Mouse (Mus musculus): ENCODE data around the gene Lpcat2. TPM values are rescaled to one million over a fixed set of nuclear protein-coding genes. Genes with fewer than 3 reads are reported as not detected.

The Lpcat2 gene
- polyA plus RNA-seq, 1 experiment from 2014 or later: 7.4 TPM

GRCm38 (mm10) chr8:92916082-92916481 is 60.9 kb downstream of the Lpcat2 start:
- no peaks in the 10 kb centered on the region for H3K36me3 ChIP-seq (ENCODE audit: control insufficient read depth, insufficient read depth, low read length)
- H3K27ac ChIP-seq (ENCODE audit: low read length): no peak overlapping the region
- H3K9me3 ChIP-seq (ENCODE audit: control insufficient read depth, low read length): no peaks in the 10 kb centered on the region
- no peak overlapping the region for H3K4me3 ChIP-seq (ENCODE audit: low read length)
- no peak for ATAC-seq (ENCODE audit: low read depth)
- H3K4me2 ChIP-seq (ENCODE audit: low read depth, low read length): no peak overlapping the region
- no peaks in the 10 kb centered on the region for H3K4me1 ChIP-seq (replicated peaks; ENCODE audit: control insufficient read depth, insufficient read depth, low read length)
- WGBS: 79% methylated on average over 3 of the region's 3 CpGs
- no peaks in the 10 kb centered on the region for H3K27me3 ChIP-seq (ENCODE audit: control insufficient read depth, insufficient read depth, low read depth, low read length)
- no peak overlapping the region for H3K9ac ChIP-seq (ENCODE audit: low read length)

- H3K36me3 ChIP-seq (ENCODE audit: control insufficient read depth, insufficient read depth, low read length): no peaks in the 10 kb centered on the region
- no peak overlapping the region for H3K9ac ChIP-seq (ENCODE audit: low read length)
- no peaks in the 10 kb centered on the region for H3K9me3 ChIP-seq (ENCODE audit: control insufficient read depth, low read length)
- ATAC-seq (ENCODE audit: low read depth): no peak
- WGBS: 93% methylated on average over 3 of the region's 3 CpGs
- H3K4me3 ChIP-seq (ENCODE audit: low read length): no peak overlapping the region
- no peak overlapping the region for H3K4me2 ChIP-seq (ENCODE audit: low read depth, low read length)
- no peak overlapping the region for H3K27ac ChIP-seq (ENCODE audit: low read length)
- H3K4me1 ChIP-seq (replicated peaks; ENCODE audit: control insufficient read depth, insufficient read depth, low read length): no peaks in the 10 kb centered on the region
- H3K27me3 ChIP-seq (ENCODE audit: control insufficient read depth, insufficient read depth, low read depth, low read length): no peaks in the 10 kb centered on the region
These were observed 66.6 kb downstream of the Lpcat2 start for GRCm38 (mm10) chr8:92921768-92922167.

GRCm38 (mm10) chr8:92928986-92929385 is 73.8 kb downstream of the Lpcat2 start:
- 45% methylated on average over 4 of the region's 4 CpGs for WGBS
- no peak overlapping the region for H3K9ac ChIP-seq (ENCODE audit: low read length)
- no peaks in the 10 kb centered on the region for H3K27me3 ChIP-seq (ENCODE audit: control insufficient read depth, insufficient read depth, low read depth, low read length)
- no peak overlapping the region for H3K27ac ChIP-seq (ENCODE audit: low read length)
- H3K4me3 ChIP-seq (ENCODE audit: low read length): no peak overlapping the region
- H3K4me1 ChIP-seq (replicated peaks; ENCODE audit: control insufficient read depth, insufficient read depth, low read length): no peaks in the 10 kb centered on the region
- no peaks in the 10 kb centered on the region for H3K36me3 ChIP-seq (ENCODE audit: control insufficient read depth, insufficient read depth, low read length)
- H3K9me3 ChIP-seq (ENCODE audit: control insufficient read depth, low read length): 0 out of 2 replicates have a peak, but pooled peaks cover 3% of the 10 kb centered on the region
- ATAC-seq (ENCODE audit: low read depth): no peak
- no peak overlapping the region for H3K4me2 ChIP-seq (ENCODE audit: low read depth, low read length)

- no peaks in the 10 kb centered on the region for H3K27me3 ChIP-seq (ENCODE audit: control insufficient read depth, insufficient read depth, low read depth, low read length)
- H3K4me3 ChIP-seq (ENCODE audit: low read length): no peak overlapping the region
- H3K27ac ChIP-seq (ENCODE audit: low read length): no peak overlapping the region
- no peaks in the 10 kb centered on the region for H3K4me1 ChIP-seq (replicated peaks; ENCODE audit: control insufficient read depth, insufficient read depth, low read length)
- ATAC-seq (ENCODE audit: low read depth): no peak
- no peaks in the 10 kb centered on the region for H3K9me3 ChIP-seq (ENCODE audit: control insufficient read depth, low read length)
- WGBS: 70% methylated on average over 4 of the region's 4 CpGs
- H3K4me2 ChIP-seq (ENCODE audit: low read depth, low read length): no peak overlapping the region
- no peak overlapping the region for H3K9ac ChIP-seq (ENCODE audit: low read length)
- no peaks in the 10 kb centered on the region for H3K36me3 ChIP-seq (ENCODE audit: control insufficient read depth, insufficient read depth, low read length)
These were observed 82.9 kb downstream of the Lpcat2 start for GRCm38 (mm10) chr8:92938056-92938455.

- Histone ChIP-seq H3K9ac (ENCODE audit: low read length) (no peak overlapping the region), H3K9me3 (ENCODE audit: control insufficient read depth, low read length) (no peaks in the 10 kb centered on the region), H3K4me3 (ENCODE audit: low read length) (no peak overlapping the region), H3K4me1 (replicated peaks; ENCODE audit: control insufficient read depth, insufficient read depth, low read length) (peaks cover 8% of the 10 kb centered on the region), H3K27me3 (ENCODE audit: control insufficient read depth, insufficient read depth, low read depth, low read length) (no peaks in the 10 kb centered on the region), H3K27ac (ENCODE audit: low read length) (no peak overlapping the region), H3K36me3 (ENCODE audit: control insufficient read depth, insufficient read depth, low read length) (no peaks in the 10 kb centered on the region), H3K4me2 (ENCODE audit: low read depth, low read length) (no peak overlapping the region)
- ATAC-seq (ENCODE audit: low read depth): no peak
- 76% methylated on average over 4 of the region's 4 CpGs for WGBS
These were observed 93.9 kb downstream of the Lpcat2 start for GRCm38 (mm10) chr8:92949071-92949470.

- no peak overlapping the region for H3K4me2 ChIP-seq (ENCODE audit: low read depth, low read length)
- H3K4me3 ChIP-seq (ENCODE audit: low read length): no peak overlapping the region
- H3K27me3 ChIP-seq (ENCODE audit: control insufficient read depth, insufficient read depth, low read depth, low read length): no peaks in the 10 kb centered on the region
- 31% methylated on average over 12 of the region's 12 CpGs for WGBS
- H3K9me3 ChIP-seq (ENCODE audit: control insufficient read depth, low read length): no peaks in the 10 kb centered on the region
- peak; percentile 83 for ATAC-seq (ENCODE audit: low read depth)
- no peak overlapping the region for H3K9ac ChIP-seq (ENCODE audit: low read length)
- peaks cover 8% of the 10 kb centered on the region for H3K4me1 ChIP-seq (replicated peaks; ENCODE audit: control insufficient read depth, insufficient read depth, low read length)
- no peaks in the 10 kb centered on the region for H3K36me3 ChIP-seq (ENCODE audit: control insufficient read depth, insufficient read depth, low read length)
- no peak overlapping the region for H3K27ac ChIP-seq (ENCODE audit: low read length)
These were observed 95.7 kb downstream of the Lpcat2 start for GRCm38 (mm10) chr8:92950639-92951371.

- Histone ChIP-seq H3K9me3 (ENCODE audit: control insufficient read depth, low read length) (no peaks in the 10 kb centered on the region), H3K9ac (ENCODE audit: low read length) (no peak overlapping the region), H3K4me1 (replicated peaks; ENCODE audit: control insufficient read depth, insufficient read depth, low read length) (peaks cover 8% of the 10 kb centered on the region)
These were observed 98.9 kb downstream of the Lpcat2 start for GRCm38 (mm10) chr8:92954044-92954443.

GRCm38 (mm10) chr8:92959779-92960178 is 104.6 kb downstream of the Lpcat2 start, which contains the start of gene Slc6a2:
Slc6a2 (plus strand) TSS chr8:92960079.
- Histone ChIP-seq H3K4me3 (ENCODE audit: low read length) (peak within 1 kb of the TSS; percentile 48), H3K9me3 (ENCODE audit: control insufficient read depth, low read length) (no peaks in the 10 kb centered on the region), H3K9ac (ENCODE audit: low read length) (peak within 1 kb of the TSS; percentile 47), H3K4me2 (ENCODE audit: low read depth, low read length) (peak within 1 kb of the TSS; percentile 78), H3K36me3 (ENCODE audit: control insufficient read depth, insufficient read depth, low read length) (no peaks in the 10 kb centered on the region), H3K4me1 (replicated peaks; ENCODE audit: control insufficient read depth, insufficient read depth, low read length) (peaks cover 10% of the 10 kb centered on the region), H3K27ac (ENCODE audit: low read length) (no peak within 1 kb of the TSS), H3K27me3 (ENCODE audit: control insufficient read depth, insufficient read depth, low read depth, low read length) (peaks cover 47% of the 10 kb centered on the region)
- WGBS: 61% methylated on average over 10 of the region's 10 CpGs
- no peak for ATAC-seq (ENCODE audit: low read depth)

More at GRCm38 (mm10) chr8:92954044-92954443, 98.9 kb downstream of the Lpcat2 start:
- Histone ChIP-seq H3K36me3 (ENCODE audit: control insufficient read depth, insufficient read depth, low read length) (no peaks in the 10 kb centered on the region), H3K27me3 (ENCODE audit: control insufficient read depth, insufficient read depth, low read depth, low read length) (peaks cover 3% of the 10 kb centered on the region), H3K27ac (ENCODE audit: low read length) (no peak overlapping the region), H3K4me2 (ENCODE audit: low read depth, low read length) (no peak overlapping the region), H3K4me3 (ENCODE audit: low read length) (no peak overlapping the region)
- 57% methylated on average over 5 of the region's 5 CpGs for WGBS
- ATAC-seq (ENCODE audit: low read depth): no peak

GRCm38 (mm10) chr8:92960451-92960911 is 105.3 kb downstream of the Lpcat2 start:
- no peak overlapping the region for H3K27ac ChIP-seq (ENCODE audit: low read length)
- ATAC-seq (ENCODE audit: low read depth): peak; percentile 66
- H3K9ac ChIP-seq (ENCODE audit: low read length): peak overlapping the region; percentile 47
- no peaks in the 10 kb centered on the region for H3K36me3 ChIP-seq (ENCODE audit: control insufficient read depth, insufficient read depth, low read length)
- peak overlapping the region; percentile 78 for H3K4me2 ChIP-seq (ENCODE audit: low read depth, low read length)
- H3K9me3 ChIP-seq (ENCODE audit: control insufficient read depth, low read length): no peaks in the 10 kb centered on the region
- peak overlapping the region; percentile 48 for H3K4me3 ChIP-seq (ENCODE audit: low read length)
- under 1% methylated on average over 39 of the region's 42 CpGs for WGBS
- peaks cover 47% of the 10 kb centered on the region for H3K27me3 ChIP-seq (ENCODE audit: control insufficient read depth, insufficient read depth, low read depth, low read length)
- H3K4me1 ChIP-seq (replicated peaks; ENCODE audit: control insufficient read depth, insufficient read depth, low read length): peaks cover 10% of the 10 kb centered on the region

All from lung, embryonic 16.5 days (tissue).